Mouse (Mus musculus) CH12.LX (cell line): ENCODE results near the gene Ptprb. TPM values are rescaled to one million over a fixed set of nuclear protein-coding genes. Genes with fewer than 3 reads are reported as not detected.

Experiments
- DNase-seq: peaks from one replicate; pipeline ENCODE4 v3.0.0-alpha.2; 2013; ENCODE audit errors: extremely low read depth
- H3K27ac ChIP-seq: 2 replicates; pipeline ENCODE4 v1.5.1; 2012; ENCODE audit warnings: low read depth, mild to moderate bottlenecking, control low read depth, moderate library complexity; ENCODE audit not compliant: insufficient read depth
- H3K27me3 ChIP-seq: replicated peaks from 2 replicates; pipeline ENCODE3; 2012; ENCODE audit warnings: inconsistent platforms
- H3K36me3 ChIP-seq, 2 experiments: replicated peaks in 1 of 2; 2 replicates each; pipeline versions ENCODE3 to v1.6.1; 2012; ENCODE audit warnings: inconsistent platforms in 1 of 2, low read length in 1 of 2, mild to moderate bottlenecking in 1 of 2, mixed read lengths in 1 of 2, moderate library complexity in 1 of 2; ENCODE audit not compliant: control insufficient read depth in 1 of 2, insufficient read depth in 1 of 2
- H3K4me1 ChIP-seq, 2 experiments: 2 replicates each; pipeline ENCODE4 v1.6.1; 2012; ENCODE audit warnings: inconsistent platforms in 1 of 2, moderate library complexity in 1 of 2; ENCODE audit not compliant: insufficient read depth in 2 of 2, control insufficient read depth in 1 of 2
- H3K4me2 ChIP-seq: 2 replicates; pipeline ENCODE4 v1.6.1; 2012; ENCODE audit warnings: low read depth, mild to moderate bottlenecking, control low read depth; ENCODE audit not compliant: poor library complexity, insufficient read depth, severe bottlenecking
- H3K4me3 ChIP-seq, 3 experiments: fragments of 150-350 bp in 1 of 3; sonication (generic) in 1 of 3; replicated peaks in 1 of 3; 2 replicates each; pipeline versions ENCODE3 to v1.5.1; 2011 to 2012; ENCODE audit warnings: low read depth in 2 of 3, low read length in 2 of 3, mild to moderate bottlenecking in 2 of 3, moderate library complexity in 2 of 3, control low read depth in 1 of 3, improper control_type of control experiment in 1 of 3, inconsistent platforms in 1 of 3, mixed read lengths in 1 of 3; ENCODE audit not compliant: poor library complexity in 1 of 3
- H3K79me2 ChIP-seq: replicated peaks from 2 replicates; pipeline ENCODE4 v1.6.1; 2012; ENCODE audit warnings: mild to moderate bottlenecking, moderate library complexity; ENCODE audit not compliant: control insufficient read depth, poor library complexity, insufficient read depth, severe bottlenecking; ENCODE audit errors: extremely low read depth
- H3K9ac ChIP-seq: 2 replicates; pipeline ENCODE4 v1.6.1; 2012; ENCODE audit warnings: low read depth, mild to moderate bottlenecking, control low read depth, moderate library complexity; ENCODE audit not compliant: insufficient read depth
- H3K9me3 ChIP-seq: replicated peaks from 2 replicates; pipeline ENCODE3; 2012; ENCODE audit warnings: low read length, inconsistent platforms, mixed read lengths
- BHLHE40 ChIP-seq: IDR thresholded peaks from 2 replicates; pipeline ENCODE4 v1.6.1; 2011; ENCODE audit warnings: mild to moderate bottlenecking, low read depth, low read length, improper control_type of control experiment
- CHD1 ChIP-seq: IDR thresholded peaks from 2 replicates; pipeline ENCODE4 v1.6.1; 2012; ENCODE audit warnings: low read depth, low read length, improper control_type of control experiment, inconsistent platforms
- E2F4 ChIP-seq: IDR thresholded peaks from 2 replicates; pipeline ENCODE4 v1.6.1; 2011; ENCODE audit warnings: low read depth, low read length, improper control_type of control experiment; ENCODE audit not compliant: insufficient replicate concordance
- ELF1 ChIP-seq: IDR thresholded peaks from 2 replicates; pipeline ENCODE4 v1.6.1; 2014; ENCODE audit warnings: low read depth, mild to moderate bottlenecking, inconsistent platforms, low read length, improper control_type of control experiment
- ETS1 ChIP-seq: conservative IDR thresholded peaks from 2 replicates; pipeline ENCODE4 v1.6.1; 2012; ENCODE audit warnings: low read depth, mild to moderate bottlenecking, inconsistent platforms, low read length, improper control_type of control experiment, moderate library complexity
- HCFC1 ChIP-seq: IDR thresholded peaks from 2 replicates; pipeline ENCODE4 v1.6.1; 2012; ENCODE audit warnings: low read depth, mild to moderate bottlenecking, inconsistent platforms, low read length, improper control_type of control experiment
- JUN ChIP-seq: IDR thresholded peaks from 2 replicates; pipeline ENCODE4 v1.6.1; 2011; ENCODE audit warnings: low read depth, mild to moderate bottlenecking, low read length, improper control_type of control experiment, moderate library complexity; ENCODE audit not compliant: insufficient read depth
- JUND ChIP-seq: conservative IDR thresholded peaks from 2 replicates; pipeline ENCODE4 v1.6.1; 2011; ENCODE audit warnings: low read depth, low read length, improper control_type of control experiment
- MAZ ChIP-seq: IDR thresholded peaks from 2 replicates; pipeline ENCODE4 v1.6.1; 2012; ENCODE audit warnings: low read depth, mild to moderate bottlenecking, inconsistent platforms, low read length, improper control_type of control experiment, moderate library complexity
- MYC ChIP-seq: IDR thresholded peaks from 2 replicates; pipeline ENCODE4 v1.6.1; 2011; ENCODE audit warnings: low read depth, mild to moderate bottlenecking, improper control_type of control experiment, low read length
- PAX5 ChIP-seq: IDR thresholded peaks from 2 replicates; pipeline ENCODE4 v1.6.1; 2012; ENCODE audit warnings: low read length, inconsistent platforms, mixed read lengths
- POLR2A ChIP-seq: IDR thresholded peaks from 2 replicates; pipeline ENCODE4 v1.6.1; 2011; ENCODE audit warnings: low read depth, mild to moderate bottlenecking, improper control_type of control experiment, low read length
- SMC3 ChIP-seq: IDR thresholded peaks from 2 replicates; pipeline ENCODE4 v1.6.1; 2011; ENCODE audit warnings: low read depth, low read length, improper control_type of control experiment
- TBP ChIP-seq: conservative IDR thresholded peaks from 2 replicates; pipeline ENCODE4 v1.6.1; 2011; ENCODE audit warnings: low read depth, low read length, improper control_type of control experiment
- UBTF ChIP-seq: IDR thresholded peaks from 2 replicates; pipeline ENCODE4 v1.6.1; 2012; ENCODE audit warnings: low read depth, mild to moderate bottlenecking, inconsistent platforms, low read length, improper control_type of control experiment, moderate library complexity
- ZC3H11A ChIP-seq: IDR thresholded peaks from 2 replicates; pipeline ENCODE4 v1.6.1; 2012; ENCODE audit warnings: low read depth, mild to moderate bottlenecking, inconsistent platforms, low read length, improper control_type of control experiment
- ZMIZ1 ChIP-seq: IDR thresholded peaks from 2 replicates; pipeline ENCODE4 v1.6.1; 2012; ENCODE audit warnings: low read depth, mild to moderate bottlenecking, inconsistent platforms, low read length, improper control_type of control experiment
- dilution Hi-C: fragments of 300-500 bp; cut with MboI; formaldehyde crosslinking; loops from 2 replicates; pipeline ENCODE4 v1.14.3; 2020; ENCODE audit warnings: low sequenced_read_pairs; ENCODE audit not compliant: extremely low pct_unique_long_range_greater_than_20kb, extremely low pct_ligation_motif_present
- in situ Hi-C: fragments of 300-500 bp; cut with MboI; formaldehyde crosslinking; loops from 3 replicates; pipeline ENCODE4 v1.14.3; 2019; ENCODE audit warnings: low sequenced_read_pairs, low pct_ligation_motif_present, low pct_unique_long_range_greater_than_20kb, mixed read lengths
- polyA plus RNA-seq: library from polyadenylated mRNA; unstranded; fragments of >175 nt; gene quantifications from 2 replicates; pipeline ENCODE4 v1.2.1, GENCODE M21; 2012; ENCODE audit warnings: low read depth; ENCODE audit not compliant: insufficient read length
- total RNA-seq, 2 experiments: library from RNA; depleted of rRNA; stranded (reverse); fragments of 300-350 nt in 1 of 2; fragments of >200 nt in 1 of 2; gene quantifications; 2 replicates each; pipeline ENCODE4 v1.2.3; 2012 to 2014

The Ptprb gene
- total and polyA plus RNA-seq, 3 experiments: not detected

DNA sequence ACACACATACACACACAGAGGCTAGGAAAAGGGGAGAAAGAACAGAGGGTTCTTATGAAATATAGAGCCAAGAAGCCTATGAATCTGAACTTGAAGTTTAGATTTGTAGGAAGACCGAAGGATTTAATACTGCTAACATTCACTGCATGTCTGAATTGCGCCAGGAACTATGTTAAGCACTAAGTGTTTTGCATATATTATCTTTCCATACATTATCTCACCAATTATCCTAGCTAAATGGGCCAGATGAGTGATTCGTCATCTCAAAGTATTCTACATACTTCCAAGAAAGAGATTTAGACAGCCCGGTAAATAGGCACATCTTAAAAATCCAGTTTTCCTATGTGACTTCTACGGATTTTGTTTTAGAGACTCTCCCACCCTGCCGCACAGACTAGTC, 129.7 kb downstream of the Ptprb start:
- H3K27me3 ChIP-seq: no peaks in the 10 kb centered on the region
- TF ChIP-seq POLR2A (no peak), MAZ (no peak), CHD1 (no peak), JUN (no peak), ZC3H11A (no peak)
- TF ChIP-seq, all 38 proteins: peak for 0
- H3K9me3 ChIP-seq: no peaks in the 10 kb centered on the region
- in situ Hi-C loops (no loop called here), dilution Hi-C loops (no loop called here)
- no peak overlapping the region for H3K9ac ChIP-seq
- H3K4me2 ChIP-seq: no peak overlapping the region
- DNase-seq: no peak
- no peak overlapping the region for H3K4me3 ChIP-seq
- no peak overlapping the region for H3K27ac ChIP-seq
- H3K36me3 ChIP-seq: no peaks in the 10 kb centered on the region
- no peaks in the 10 kb centered on the region for H3K4me1 ChIP-seq
- H3K79me2 ChIP-seq: no peaks in the 10 kb centered on the region

DNA sequence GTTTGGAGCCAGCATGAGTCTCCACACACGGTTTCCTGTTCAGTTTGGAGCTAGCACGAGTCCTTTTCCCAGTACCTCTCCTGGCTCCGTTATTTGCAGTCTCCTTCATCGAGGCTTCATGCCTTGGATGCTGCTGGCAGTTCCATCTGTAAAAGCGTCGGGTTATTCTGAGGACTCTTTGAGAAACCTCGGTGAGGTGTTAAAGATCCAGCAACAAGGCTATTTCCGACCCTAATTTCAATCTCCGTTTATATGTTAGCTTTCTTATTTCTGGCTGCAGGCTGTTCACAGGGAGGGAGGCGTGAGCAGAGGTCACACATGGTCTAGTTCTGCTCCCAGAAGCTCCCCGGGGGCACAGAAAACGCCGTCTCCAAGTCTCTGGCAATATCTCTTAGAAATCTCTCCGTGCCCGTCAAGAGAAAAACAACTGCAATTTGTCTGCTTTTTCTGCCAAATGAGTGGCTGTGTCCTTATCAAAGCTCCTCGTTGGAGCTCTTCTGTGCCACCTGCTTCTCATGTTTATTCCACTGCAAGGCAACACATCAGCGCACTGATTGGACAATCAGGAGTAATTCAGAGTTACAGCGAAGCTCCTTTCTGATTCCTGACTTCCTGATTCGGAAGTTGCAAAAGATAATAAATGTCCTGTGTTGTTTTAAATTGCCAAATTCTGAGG, 132.5 kb downstream of the Ptprb start:
- no peaks in the 10 kb centered on the region for H3K9me3 ChIP-seq
- no peak for DNase-seq
- H3K79me2 ChIP-seq: no peaks in the 10 kb centered on the region
- H3K27me3 ChIP-seq: no peaks in the 10 kb centered on the region
- in situ Hi-C loops: no loop called here
- H3K9ac ChIP-seq: no peak overlapping the region
- H3K27ac ChIP-seq: no peak overlapping the region
- H3K4me1 ChIP-seq: no peaks in the 10 kb centered on the region
- H3K4me2 ChIP-seq: no peak overlapping the region
- no peak overlapping the region for H3K4me3 ChIP-seq
- dilution Hi-C loops: no loop called here
- H3K36me3 ChIP-seq: no peaks in the 10 kb centered on the region
- TF ChIP-seq HCFC1: no peak
- no peak for TF ChIP-seq BHLHE40
- TF ChIP-seq PAX5: no peak
- TF ChIP-seq JUND: no peak
- TF ChIP-seq MYC: no peak
- TF ChIP-seq TBP: no peak
- no peak for TF ChIP-seq E2F4
- no peak for TF ChIP-seq CHD1
- no peak for TF ChIP-seq MAZ
- TF ChIP-seq ETS1: no peak
- no peak for TF ChIP-seq ELF1
- TF ChIP-seq SMC3: no peak
- TF ChIP-seq UBTF: no peak
- TF ChIP-seq ZMIZ1: no peak
